Mouse (Mus musculus) heart, postnatal 36 days (tissue): ENCODE measurements around the gene Tyw3. TPM values are rescaled to one million over a fixed set of nuclear protein-coding genes. Genes with fewer than 3 reads are reported as not detected.
A peak's percentile ranks its signal among the peaks of the same experiment; 100 is the strongest.

ENCODE experiments used
- DNase-seq, 2 experiments: peaks; one replicate each; pipeline ENCODE4 v3.0.0; 2021 to 2022
- intact Hi-C: fragments of 180-260 bp; cut with DNase I; formaldehyde crosslinking; loops from one replicate; pipeline ENCODE4 v1.15.1; 2025
- total RNA-seq, 2 experiments: library from RNA; stranded (reverse); gene quantifications; 2 replicates each; pipeline ENCODE4 v1.2.3; 2021

Tyw3 gene
- total RNA-seq, 2 experiments from 2014 or later, result 3.4 to 4.8 TPM

DNA sequence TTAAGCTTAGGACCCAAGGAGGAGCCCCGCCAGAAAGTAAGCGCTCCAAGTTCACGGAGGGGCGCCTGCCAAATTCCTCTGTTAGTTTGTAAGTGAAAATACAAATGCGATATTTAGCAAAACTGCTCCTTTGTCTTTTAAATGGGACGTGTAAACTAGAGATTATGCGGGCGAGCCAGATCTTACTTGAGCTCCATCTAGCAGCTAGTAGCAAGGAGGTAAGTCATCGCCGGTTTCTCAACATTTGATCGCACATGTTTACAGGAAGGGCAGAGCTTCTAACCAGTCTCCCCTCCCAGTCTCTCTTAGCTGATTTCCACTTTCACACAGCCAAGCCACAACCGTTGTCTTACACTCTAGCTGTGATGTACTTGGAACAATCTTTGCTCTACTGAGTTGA is 26.1 kb downstream of the Tyw3 start:
- peak; percentile 8 to 22 for DNase-seq
- intact Hi-C loops, result loop anchor here (5.0 kb wide), 1 partner anchor 608 kb away; no protein-coding TSS in a partner anchor

- no peak for DNase-seq
- intact Hi-C loops, result loop anchor here (5.0 kb wide), 1 partner anchor 608 kb away; no protein-coding TSS in a partner anchor
These were observed 26.8 kb downstream of the Tyw3 start for GRCm38 (mm10) chr3:154570029-154570575.

- no peak for DNase-seq
- intact Hi-C loops, result no loop called here
These were observed 31.5 kb downstream of the Tyw3 start for GRCm38 (mm10) chr3:154565437-154565836.

DNA sequence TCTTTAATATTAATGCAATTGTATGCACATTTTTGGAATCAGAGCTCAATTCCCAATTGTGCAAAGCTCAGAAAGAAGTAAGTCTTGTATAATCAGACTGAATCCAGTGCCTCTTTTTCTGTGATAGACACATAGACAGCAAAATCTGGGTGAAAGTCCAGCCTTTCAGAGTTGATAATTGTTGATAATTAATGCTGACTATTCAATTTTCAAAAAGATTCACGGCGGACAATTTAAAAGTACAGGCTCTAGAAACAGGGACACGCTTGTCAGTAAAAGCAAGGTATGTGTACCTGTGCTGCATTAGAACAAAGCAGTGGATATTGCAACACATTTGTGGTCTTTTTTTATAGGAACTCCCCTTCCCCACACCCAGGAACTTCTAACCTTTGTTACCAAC is 34.7 kb downstream of the Tyw3 start:
- DNase-seq, result no peak
- intact Hi-C loops, result no loop called here

DNA sequence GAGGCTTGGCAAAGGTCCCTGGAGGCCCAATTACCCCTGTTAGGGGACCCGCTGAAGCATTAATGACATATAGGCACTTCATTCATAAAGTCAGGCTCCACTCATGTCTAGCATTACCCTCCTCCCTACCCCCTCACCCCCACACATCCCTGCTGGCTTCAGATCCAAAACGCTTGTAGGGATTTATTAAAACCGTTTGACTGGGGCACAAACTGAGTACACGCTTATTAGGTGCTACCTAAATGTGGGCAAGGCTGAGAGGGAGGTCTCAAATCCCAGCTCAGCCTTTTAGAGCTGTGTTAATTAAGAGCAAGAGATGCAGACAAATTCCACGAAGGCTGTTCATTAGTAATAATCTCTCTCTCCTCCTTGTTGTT is 45.9 kb downstream of the Tyw3 start:
- DNase-seq, result no peak
- intact Hi-C loops, result no loop called here

DNA sequence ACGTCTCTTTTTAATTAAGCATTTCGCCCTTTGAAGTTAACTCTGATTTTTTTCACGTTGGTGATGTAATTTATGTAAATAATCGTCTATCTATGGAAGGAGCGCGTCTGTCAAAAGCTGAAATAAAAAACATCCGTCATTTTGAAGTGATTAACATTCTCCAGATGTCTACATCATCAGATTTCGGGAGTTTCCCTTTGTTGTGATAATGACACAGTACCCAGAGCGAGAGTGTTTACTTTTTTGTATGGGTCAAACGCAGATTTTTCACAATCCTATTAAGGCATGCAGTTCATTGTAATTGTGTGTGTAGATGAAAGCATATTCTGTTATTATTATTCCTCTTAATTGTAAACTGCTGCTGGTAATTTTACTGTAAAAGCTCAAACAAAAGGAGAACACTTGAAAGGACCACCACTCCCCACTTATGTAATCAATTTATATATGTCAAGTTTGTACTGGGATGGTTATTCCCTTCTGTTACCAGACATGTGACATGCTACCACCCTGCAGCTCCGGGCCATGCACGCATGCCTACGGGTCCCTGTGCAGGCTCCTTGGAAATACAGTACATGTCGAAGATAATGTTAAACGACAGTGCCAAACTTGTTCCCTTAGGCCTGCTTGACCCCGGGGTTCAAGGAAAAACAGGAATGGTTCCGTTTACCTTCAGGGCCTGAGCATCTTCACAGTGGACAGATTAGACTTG is 46.4 kb downstream of the Tyw3 start:
- intact Hi-C loops, result no loop called here

GRCm38 (mm10) chr3:154548868-154549301 is 48.0 kb downstream of the Tyw3 start:
- intact Hi-C loops, result no loop called here

More for the DNA sequence above, 46.4 kb downstream of the Tyw3 start:
- no peak for DNase-seq

GRCm38 (mm10) chr3:154547549-154548426 is 49.1 kb downstream of the Tyw3 start:
- intact Hi-C loops, result no loop called here
- no peak for DNase-seq

More at GRCm38 (mm10) chr3:154548868-154549301, 48.0 kb downstream of the Tyw3 start:
- DNase-seq, result no peak

- intact Hi-C loops, result no loop called here
- no peak for DNase-seq
These were observed 50.7 kb downstream of the Tyw3 start for GRCm38 (mm10) chr3:154546234-154546633.

DNA sequence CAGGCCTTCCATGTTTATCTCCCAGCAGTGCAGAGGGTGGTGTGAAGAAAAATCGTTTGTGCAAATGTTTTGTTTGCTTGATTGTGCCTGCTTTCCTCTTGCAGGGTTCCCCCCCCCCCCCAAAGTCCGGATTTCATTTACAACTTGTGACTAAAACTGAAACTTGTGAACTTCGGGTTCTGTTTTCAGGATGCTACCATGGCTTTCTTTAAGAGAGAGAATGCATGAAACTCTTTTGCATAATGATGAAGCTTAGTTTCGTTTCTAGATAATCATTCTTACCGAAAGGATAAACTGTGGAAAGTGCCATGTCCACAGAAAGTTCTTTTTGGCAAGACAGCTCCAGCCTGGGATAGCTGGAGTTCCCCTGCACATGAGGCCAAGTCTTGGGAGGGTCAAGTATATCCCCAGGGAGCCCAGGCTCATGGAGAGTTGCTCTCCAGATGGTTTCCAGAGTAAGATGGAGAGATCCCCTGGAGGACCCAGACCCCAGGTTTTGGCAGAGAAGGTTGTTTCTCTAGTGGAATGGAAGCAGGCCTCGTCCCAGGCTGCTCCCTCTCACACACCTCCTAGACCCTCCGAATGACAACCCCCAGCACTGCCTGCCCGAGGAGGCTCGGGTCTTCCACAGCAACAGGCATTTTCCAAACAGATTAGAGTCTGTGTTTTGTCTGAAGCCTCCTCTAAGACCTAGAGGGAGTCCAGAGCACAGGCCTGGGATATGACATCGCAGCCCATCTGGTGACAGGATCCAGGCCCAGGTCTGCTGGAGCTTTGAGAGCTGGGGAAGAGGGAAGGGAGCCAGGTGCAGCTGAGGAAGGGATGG is 56.6 kb downstream of the Tyw3 start:
- intact Hi-C loops, result no loop called here
- peak; percentile 18 to 25 for DNase-seq

- DNase-seq, result no peak
- intact Hi-C loops, result no loop called here
These were observed 60.8 kb downstream of the Tyw3 start for GRCm38 (mm10) chr3:154536134-154536533.

- intact Hi-C loops, result no loop called here
- peak in 1 of 2 experiments; percentile 8 for DNase-seq
These were observed 63.7 kb downstream of the Tyw3 start for GRCm38 (mm10) chr3:154533246-154533645.

DNA sequence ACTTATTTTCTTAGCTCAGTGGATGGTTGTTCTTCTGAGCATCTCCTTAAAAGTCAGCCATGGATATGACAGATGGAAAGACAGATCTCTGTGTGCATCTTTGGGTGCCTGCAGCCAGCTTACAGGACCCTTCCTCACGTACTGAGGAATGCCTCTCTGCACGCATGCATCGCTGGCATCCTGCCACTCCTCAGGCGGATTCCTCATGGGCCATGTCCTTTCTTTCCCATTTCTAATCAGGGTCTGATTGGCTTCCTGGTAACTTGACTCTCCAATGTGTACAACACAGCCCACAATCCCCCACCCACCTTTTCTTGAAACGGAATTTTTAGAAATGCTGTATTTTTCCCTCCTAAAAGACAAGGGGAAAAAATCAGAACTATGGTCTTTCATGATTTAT is 67.9 kb downstream of the Tyw3 start:
- intact Hi-C loops, result no loop called here
- DNase-seq, result no peak

GRCm38 (mm10) chr3:154526610-154527009 is 70.3 kb downstream of the Tyw3 start:
- no peak for DNase-seq
- intact Hi-C loops, result no loop called here

Other genes starting within 250 kb of the Tyw3 start
- gene Cryz, start 393 bp downstream of the Tyw3 start, total RNA-seq, result 10 to 100 TPM; 17.5 to 18.2 TPM
- under 1 TPM; 0.03 to 0.08 TPM for gene Erich3, start 66.8 kb upstream of the Tyw3 start, total RNA-seq